Mouse (Mus musculus): ENCODE data around the gene Galnt10. TPM values are rescaled to one million over a fixed set of nuclear protein-coding genes. Genes with fewer than 3 reads are reported as not detected.
A peak's percentile ranks its signal among the peaks of the same experiment; 100 is the strongest.

Galnt10 gene
- polyA plus RNA-seq, 1 experiment from 2014 or later = 27.5 TPM

GRCm38 (mm10) chr11:57708174-57709154 is 63.2 kb downstream of the Galnt10 start:
- Histone ChIP-seq H3K9me3 (replicated peaks) (0 out of 2 replicates have a peak, but pooled peaks cover 5% of the 10 kb centered on the region), H3K9ac (no peak overlapping the region), H3K4me1 (peaks cover 14% of the 10 kb centered on the region), H3K27ac (replicated peaks) (peak overlapping the region; percentile 51; the same call in 1 of the 2 replicates), H3K4me3 (replicated peaks) (no peak overlapping the region), H3K4me2 (replicated peaks) (no peak overlapping the region), H3K27me3 (no peaks in the 10 kb centered on the region), H3K36me3 (peaks cover 14% of the 10 kb centered on the region; the same call in 1 of the 2 replicates)
- no peak for ATAC-seq (ENCODE audit: insufficient number of reproducible peaks, low FRiP score, low TSS enrichment, low read depth)
- 73% methylated on average over 22 of the region's 22 CpGs for WGBS

- ATAC-seq (ENCODE audit: insufficient number of reproducible peaks, low FRiP score, low TSS enrichment, low read depth) = no peak
- Histone ChIP-seq H3K36me3 (0 out of 2 replicates have a peak, but pooled peaks cover 4% of the 10 kb centered on the region), H3K4me3 (replicated peaks) (no peak overlapping the region), H3K4me1 (peaks cover 7% of the 10 kb centered on the region), H3K9ac (no peak overlapping the region), H3K27me3 (no peaks in the 10 kb centered on the region), H3K4me2 (replicated peaks) (no peak overlapping the region), H3K27ac (replicated peaks) (no peak overlapping the region), H3K9me3 (replicated peaks) (no peaks in the 10 kb centered on the region)
- 86% methylated on average over 6 of the region's 6 CpGs for WGBS
Observed at GRCm38 (mm10) chr11:57713960-57714359, 68.7 kb downstream of the Galnt10 start.

GRCm38 (mm10) chr11:57716721-57717120 is 71.5 kb downstream of the Galnt10 start:
- WGBS = 74% methylated on average over 3 of the region's 3 CpGs
- no peak for ATAC-seq (ENCODE audit: insufficient number of reproducible peaks, low FRiP score, low TSS enrichment, low read depth)
- no peak overlapping the region for H3K9ac ChIP-seq
- 0 out of 2 replicates have a peak, but pooled peaks cover 5% of the 10 kb centered on the region for H3K36me3 ChIP-seq
- no peak overlapping the region for H3K4me2 ChIP-seq (replicated peaks)
- H3K4me3 ChIP-seq (replicated peaks) = no peak overlapping the region
- H3K27me3 ChIP-seq = no peaks in the 10 kb centered on the region
- no peak overlapping the region; the same call in 1 of the 2 replicates for H3K27ac ChIP-seq (replicated peaks)
- no peaks in the 10 kb centered on the region for H3K9me3 ChIP-seq (replicated peaks)
- peaks cover 10% of the 10 kb centered on the region for H3K4me1 ChIP-seq

- Histone ChIP-seq H3K4me3 (replicated peaks) (no peak overlapping the region), H3K9ac (no peak overlapping the region), H3K4me1 (peaks cover 10% of the 10 kb centered on the region), H3K27me3 (no peaks in the 10 kb centered on the region), H3K4me2 (replicated peaks) (no peak overlapping the region), H3K9me3 (replicated peaks) (no peaks in the 10 kb centered on the region), H3K27ac (replicated peaks) (no peak overlapping the region), H3K36me3 (0 out of 2 replicates have a peak, but pooled peaks cover 6% of the 10 kb centered on the region)
- 57% methylated on average over 3 of the region's 3 CpGs for WGBS
- ATAC-seq (ENCODE audit: insufficient number of reproducible peaks, low FRiP score, low TSS enrichment, low read depth) = no peak
Observed at GRCm38 (mm10) chr11:57717432-57717831, 72.2 kb downstream of the Galnt10 start.

- WGBS = 79% methylated on average over 6 of the region's 6 CpGs
- H3K36me3 ChIP-seq = 0 out of 2 replicates have a peak, but pooled peaks cover 6% of the 10 kb centered on the region
- H3K27me3 ChIP-seq = no peaks in the 10 kb centered on the region
- H3K4me2 ChIP-seq (replicated peaks) = no peak overlapping the region
- ATAC-seq (ENCODE audit: insufficient number of reproducible peaks, low FRiP score, low TSS enrichment, low read depth) = no peak
- H3K4me3 ChIP-seq (replicated peaks) = no peak overlapping the region
- no peaks in the 10 kb centered on the region for H3K9me3 ChIP-seq (replicated peaks)
- H3K9ac ChIP-seq = no peak overlapping the region
- H3K4me1 ChIP-seq = peaks cover 10% of the 10 kb centered on the region
- H3K27ac ChIP-seq (replicated peaks) = no peak overlapping the region
Observed at GRCm38 (mm10) chr11:57718081-57718480, 72.8 kb downstream of the Galnt10 start.

- 21% methylated on average over 7 of the region's 7 CpGs for WGBS
- peak; percentile 75 for ATAC-seq (ENCODE audit: insufficient number of reproducible peaks, low FRiP score, low TSS enrichment, low read depth)
- Histone ChIP-seq H3K4me1 (peaks cover 10% of the 10 kb centered on the region), H3K27me3 (no peaks in the 10 kb centered on the region), H3K36me3 (0 out of 2 replicates have a peak, but pooled peaks cover 6% of the 10 kb centered on the region), H3K4me3 (replicated peaks) (no peak overlapping the region), H3K4me2 (replicated peaks) (no peak overlapping the region; the same call in 1 of the 2 replicates), H3K9ac (no peak overlapping the region), H3K9me3 (replicated peaks) (no peaks in the 10 kb centered on the region), H3K27ac (replicated peaks) (peak overlapping the region; percentile 23; the same call in 1 of the 2 replicates)
Observed at GRCm38 (mm10) chr11:57719631-57720030, 74.4 kb downstream of the Galnt10 start.

GRCm38 (mm10) chr11:57720076-57720475 is 74.8 kb downstream of the Galnt10 start:
- Histone ChIP-seq H3K4me2 (replicated peaks) (no peak overlapping the region), H3K27me3 (no peaks in the 10 kb centered on the region), H3K4me3 (replicated peaks) (no peak overlapping the region), H3K27ac (replicated peaks) (peak overlapping the region; percentile 28; the same call in 1 of the 2 replicates), H3K9me3 (replicated peaks) (no peaks in the 10 kb centered on the region), H3K4me1 (peaks cover 10% of the 10 kb centered on the region), H3K36me3 (0 out of 2 replicates have a peak, but pooled peaks cover 6% of the 10 kb centered on the region), H3K9ac (no peak overlapping the region)
- no peak for ATAC-seq (ENCODE audit: insufficient number of reproducible peaks, low FRiP score, low TSS enrichment, low read depth)
- 56% methylated on average over 6 of the region's 6 CpGs for WGBS

- H3K4me3 ChIP-seq (replicated peaks) = no peak overlapping the region
- no peaks in the 10 kb centered on the region for H3K27me3 ChIP-seq
- ATAC-seq (ENCODE audit: insufficient number of reproducible peaks, low FRiP score, low TSS enrichment, low read depth) = no peak
- H3K9me3 ChIP-seq (replicated peaks) = no peaks in the 10 kb centered on the region
- no peak overlapping the region for H3K27ac ChIP-seq (replicated peaks)
- no peak overlapping the region for H3K9ac ChIP-seq
- no peak overlapping the region for H3K4me2 ChIP-seq (replicated peaks)
- WGBS = 83% methylated on average over 5 of the region's 5 CpGs
- H3K36me3 ChIP-seq = peaks cover 6% of the 10 kb centered on the region; the same call in 1 of the 2 replicates
- peaks cover 10% of the 10 kb centered on the region for H3K4me1 ChIP-seq
Observed at GRCm38 (mm10) chr11:57724791-57725463, 79.7 kb downstream of the Galnt10 start.

GRCm38 (mm10) chr11:57725926-57726325 is 80.7 kb downstream of the Galnt10 start:
- no peak overlapping the region for H3K4me2 ChIP-seq (replicated peaks)
- H3K27me3 ChIP-seq = no peaks in the 10 kb centered on the region
- H3K9ac ChIP-seq = no peak overlapping the region
- ATAC-seq (ENCODE audit: insufficient number of reproducible peaks, low FRiP score, low TSS enrichment, low read depth) = no peak
- no peaks in the 10 kb centered on the region for H3K9me3 ChIP-seq (replicated peaks)
- WGBS = 48% methylated on average over 4 of the region's 4 CpGs
- H3K36me3 ChIP-seq = peaks cover 6% of the 10 kb centered on the region; the same call in 1 of the 2 replicates
- H3K27ac ChIP-seq (replicated peaks) = no peak overlapping the region
- H3K4me3 ChIP-seq (replicated peaks) = no peak overlapping the region
- H3K4me1 ChIP-seq = peaks cover 7% of the 10 kb centered on the region; the same call in 1 of the 2 replicates

GRCm38 (mm10) chr11:57727303-57727969 is 82.2 kb downstream of the Galnt10 start:
- no peaks in the 10 kb centered on the region for H3K9me3 ChIP-seq (replicated peaks)
- H3K27ac ChIP-seq (replicated peaks) = no peak overlapping the region
- no peak overlapping the region for H3K4me3 ChIP-seq (replicated peaks)
- 62% methylated on average over 9 of the region's 9 CpGs for WGBS
- no peaks in the 10 kb centered on the region for H3K27me3 ChIP-seq
- peaks cover 7% of the 10 kb centered on the region; the same call in 1 of the 2 replicates for H3K4me1 ChIP-seq
- H3K4me2 ChIP-seq (replicated peaks) = no peak overlapping the region
- no peak overlapping the region for H3K9ac ChIP-seq
- H3K36me3 ChIP-seq = no peaks in the 10 kb centered on the region; the same call in 1 of the 2 replicates
- no peak for ATAC-seq (ENCODE audit: insufficient number of reproducible peaks, low FRiP score, low TSS enrichment, low read depth)

Measured in embryonic facial prominence, embryonic 15.5 days (tissue).